Comparison of ENCODE assay signal across 25 mouse cellular contexts in genomic region chr16:97730321-97730720, GRCm38 (mm10). TPM values are rescaled to one million over a fixed set of nuclear protein-coding genes. Genes with fewer than 3 reads are reported as not detected.
A peak's percentile ranks its signal among the peaks of the same experiment; 100 is the strongest.
DNase-seq lines count a peak whose midpoint lies in the region; ATAC-seq and TF ChIP-seq lines count a peak whose summit lies in the region.
"Had no signal": no experiment of that assay in that cellular context is flagged by ENCODE, and none has a peak within 500 bp of the region (broad histone marks: within the 10 kb centered on the region; RNA-seq: fewer than 3 reads in every experiment).

No protein-coding gene starts in this region.

- no peaks in the 10 kb centered on the region for H3K4me1 ChIP-seq in lung, embryonic 14.5 days (ENCODE audit: insufficient read depth)
- H3K4me1 ChIP-seq: forebrain, embryonic 13.5 days; kidney, embryonic 15.5 days; liver, embryonic 13.5 days; lung, embryonic 15.5 days had no signal

- no peaks in the 10 kb centered on the region for H3K9me3 ChIP-seq in lung, embryonic 14.5 days (ENCODE audit: low read depth, low read length)
- H3K9me3 ChIP-seq: forebrain, embryonic 13.5 days; kidney, embryonic 15.5 days; limb, embryonic 13.5 days; liver, embryonic 13.5 days; lung, embryonic 15.5 days had no signal

- no peak overlapping the region for H3K4me2 ChIP-seq in lung, embryonic 14.5 days
- H3K4me2 ChIP-seq: forebrain, embryonic 13.5 days; kidney, embryonic 15.5 days; limb, embryonic 13.5 days; liver, embryonic 13.5 days; lung, embryonic 15.5 days; midbrain, embryonic 11.5 days had no signal

- H3K9ac ChIP-seq in lung, embryonic 14.5 days, result no peak overlapping the region
- H3K9ac ChIP-seq: forebrain, embryonic 13.5 days; kidney, embryonic 15.5 days; limb, embryonic 13.5 days; liver, embryonic 13.5 days; lung, embryonic 15.5 days had no signal

- no peak overlapping the region for H3K4me3 ChIP-seq in lung, embryonic 14.5 days (ENCODE audit: low read depth, low read length)
- H3K4me3 ChIP-seq: forebrain, embryonic 13.5 days; kidney, embryonic 15.5 days; layer of hippocampus, adult 2 months; left cerebral cortex, adult 2 months; limb, embryonic 13.5 days; liver, embryonic 13.5 days; lung, embryonic 15.5 days had no signal

- WGBS in lung, embryonic 14.5 days, result 63% methylated on average over 1 of the region's 1 CpGs
- 24% methylated on average over 1 of the region's 1 CpGs for whole genome bisulfite sequencing in large intestine, adult 2 months

- DNase-seq in lung, embryonic 14.5 days, result peak; percentile 33
- DNase-seq in lung, postnatal 10 days, result no peak
- DNase-seq in large intestine, adult 2 months (ENCODE audit: low read depth, low spot score), result peak; percentile 71
- peak; percentile 64 for DNase-seq in lung, postnatal 36 days
- DNase-seq in kidney, adult 18-20 months, result no peak
- no peak for DNase-seq in c-Kit-positive CD71-positive TER-119-positive erythroid progenitor cells, embryonic 14.5 days (ENCODE audit: low spot score)
- no peak for DNase-seq in B cell, adult 2 months
- DNase-seq: adrenal gland, adult 8-10 months; cerebellum, adult 9-10 months; cerebellum, postnatal 36 days; gastrocnemius, postnatal 14 days; kidney, adult 11 months; kidney, postnatal 25 days; liver, embryonic 13.5 days; right cerebral cortex, postnatal 25 days had no signal

- no peak for ATAC-seq in lung, embryonic 14.5 days (ENCODE audit: insufficient read depth)
- ATAC-seq: activated CD4-positive, CD25-positive, alpha-beta regulatory T cell, adult 4 months; CD4-positive, CD25-positive, alpha-beta regulatory T cell, adult 4 months; forebrain, embryonic 13.5 days; hindbrain, embryonic 16.5 days had no signal

- no peaks in the 10 kb centered on the region for H3K36me3 ChIP-seq in lung, embryonic 14.5 days (ENCODE audit: insufficient read depth)
- H3K36me3 ChIP-seq: kidney, embryonic 15.5 days; limb, embryonic 13.5 days; liver, embryonic 13.5 days; lung, embryonic 15.5 days had no signal

- TF ChIP-seq CTCF in lung, embryonic 14.5 days (IDR thresholded peaks at IDR 0.05; ENCODE audit: low read depth), result no peak

- H3K27ac ChIP-seq in lung, embryonic 14.5 days (ENCODE audit: low read depth), result no peak overlapping the region
- H3K27ac ChIP-seq: forebrain, embryonic 13.5 days; kidney, embryonic 15.5 days; layer of hippocampus, adult 2 months; left cerebral cortex, adult 2 months; limb, embryonic 13.5 days; liver, embryonic 13.5 days; lung, embryonic 15.5 days had no signal

- H3K27me3 ChIP-seq in lung, embryonic 14.5 days (ENCODE audit: insufficient read depth, low read length), result no peaks in the 10 kb centered on the region
- H3K27me3 ChIP-seq: forebrain, embryonic 13.5 days; kidney, embryonic 15.5 days; limb, embryonic 13.5 days; liver, embryonic 13.5 days; lung, embryonic 15.5 days had no signal

RNA-seq across cellular contexts. Expression of gene Ripk4, which starts 33.3 kb away (rescaled TPM):
- polyA plus RNA-seq in lung, embryonic 14.5 days (2014; fragmentation: Nextera tagmentation; extraction: Ambion mirVana), result 11.6 and 12.9 TPM in 2 replicates
- 13.1 and 21.3 TPM in 2 replicates for polyA plus RNA-seq in large intestine, adult 2 months (2012; rRNA removed)

Comparison
In these comparisons a context has a peak if more than half of its experiments do, and no peak if none do; other contexts are left out.
1. DNase-seq: peak in lung, embryonic 14.5 days (single experiment), large intestine, adult 2 months (single experiment) and lung, postnatal 36 days (single experiment); none in lung, postnatal 10 days (single experiment), kidney, adult 18-20 months (single experiment), c-Kit-positive CD71-positive TER-119-positive erythroid progenitor cells, embryonic 14.5 days (single experiment) and B cell, adult 2 months (0 of 2).